Mouse (Mus musculus): ENCODE results near the gene Coro6.

- TF ChIP-seq CTCF (IDR thresholded peaks at IDR 0.05; ENCODE audit: extremely low read depth, insufficient read length, insufficient replicate concordance, low read depth, low read length) (no peak), POLR2A (IDR thresholded peaks at IDR 0.05; ENCODE audit: low read depth, low read length) (no peak)
Observed at GRCm38 (mm10) chr11:77490451-77490850, 28.2 kb downstream of the Coro6 start.

Measured in small intestine, adult 2 months (tissue).